Mouse (Mus musculus): ENCODE data around the gene Zfp981.
"Not testable (repeated sequence)": the region's sequence is repeated elsewhere in the genome, so short reads cannot be mapped to it uniquely, and the experiment has no call there.

The Zfp981 gene

DNA sequence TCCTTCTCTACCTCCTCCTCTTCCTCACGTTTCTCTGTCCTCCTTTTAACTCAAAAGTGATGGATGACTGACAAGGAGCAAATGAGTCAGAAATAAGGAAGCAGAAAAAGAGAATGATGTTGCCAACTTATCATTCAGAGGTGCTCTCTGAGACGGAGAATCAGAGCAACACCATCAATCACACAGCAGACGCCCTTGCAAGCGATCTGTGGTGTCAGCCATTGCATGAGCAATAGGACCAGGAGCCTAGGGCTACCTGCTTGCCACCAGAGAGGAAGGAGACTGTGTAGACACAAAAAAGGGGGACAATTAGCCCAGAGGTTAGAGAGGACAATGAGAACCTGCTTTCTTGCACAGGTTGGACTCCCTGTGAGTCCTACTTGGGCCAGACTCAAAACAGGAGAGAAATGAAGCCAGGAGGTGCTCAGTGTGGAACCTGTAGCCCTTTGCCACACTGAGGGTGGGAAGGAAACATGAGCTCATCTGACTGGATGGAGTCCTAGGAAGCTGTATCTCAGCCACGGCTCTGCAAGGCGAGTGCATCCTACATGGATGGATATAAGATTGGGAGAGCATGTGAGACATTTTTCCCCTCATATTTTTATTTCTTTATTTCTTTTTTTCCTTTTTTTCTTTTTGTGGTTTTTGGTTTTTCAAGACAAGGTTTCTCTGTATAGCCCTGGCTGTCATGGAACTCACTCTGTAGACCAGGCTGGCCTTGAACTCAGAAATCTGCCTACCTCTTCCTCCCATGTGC, 16.5 kb upstream of the Zfp981 start:
- not testable (repeated sequence) for DNase-seq (ENCODE audit: low read depth, low spot score)

DNA sequence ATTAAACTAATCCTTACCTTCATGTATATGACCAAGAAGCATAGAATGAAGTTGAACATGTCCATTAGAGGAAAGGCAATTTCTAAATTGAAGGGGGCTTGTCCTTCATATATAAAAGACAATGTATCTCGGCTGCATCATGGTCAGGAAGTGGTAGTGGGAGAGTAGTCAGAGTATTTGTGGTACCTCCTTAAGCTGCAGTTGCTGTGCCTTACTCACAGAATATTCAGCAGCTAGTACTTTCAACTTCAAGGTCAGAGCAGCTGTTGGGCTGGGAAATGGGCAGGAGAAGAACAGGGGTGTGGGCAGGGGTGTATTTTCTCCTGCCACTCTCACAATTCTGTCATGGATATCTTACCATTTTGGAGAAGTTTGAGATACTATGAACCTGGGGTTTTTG, 15.1 kb upstream of the Zfp981 start:
- DNase-seq (ENCODE audit: low read depth, low spot score): not testable (repeated sequence)

DNA sequence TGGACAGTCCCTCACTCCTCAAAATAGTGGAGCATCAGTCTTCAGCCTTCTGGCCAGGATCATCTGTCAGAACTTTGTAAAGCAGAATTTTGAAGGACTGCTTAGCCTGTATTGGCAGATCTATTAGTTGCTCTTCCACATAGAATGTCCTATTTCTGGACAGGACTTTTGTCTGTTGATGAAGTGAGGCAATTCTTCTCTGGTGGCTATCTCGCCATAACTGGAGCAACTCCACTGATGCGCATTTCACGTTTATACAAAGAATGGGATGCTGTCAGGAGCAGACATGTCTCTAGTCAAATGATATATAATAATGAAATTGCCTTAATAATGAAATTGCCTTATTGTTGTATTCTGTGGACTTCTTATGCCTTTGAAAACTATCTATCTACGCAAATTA, 12.6 kb upstream of the Zfp981 start:
- not testable (repeated sequence) for DNase-seq (ENCODE audit: low read depth, low spot score)

DNA sequence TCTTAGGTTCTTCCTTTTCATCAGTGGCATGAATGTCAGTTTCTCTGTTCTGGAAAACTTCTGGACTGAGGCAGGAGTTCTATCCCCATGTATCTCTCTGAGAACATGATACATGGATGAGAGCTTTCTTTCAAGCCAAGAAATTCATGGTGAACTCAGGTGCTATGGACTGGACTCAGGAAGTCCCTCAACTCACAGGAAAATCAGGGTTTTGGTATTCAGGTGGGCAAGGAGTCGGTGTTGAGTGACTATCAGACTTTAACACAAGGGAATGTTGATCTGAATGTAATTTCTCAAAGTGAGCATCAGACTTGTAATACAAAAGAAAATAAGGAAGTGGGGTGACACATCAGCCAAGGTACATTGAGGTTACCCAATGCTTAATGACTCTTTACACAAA, 9.8 kb upstream of the Zfp981 start:
- DNase-seq (ENCODE audit: low read depth, low spot score): not testable (repeated sequence)

DNA sequence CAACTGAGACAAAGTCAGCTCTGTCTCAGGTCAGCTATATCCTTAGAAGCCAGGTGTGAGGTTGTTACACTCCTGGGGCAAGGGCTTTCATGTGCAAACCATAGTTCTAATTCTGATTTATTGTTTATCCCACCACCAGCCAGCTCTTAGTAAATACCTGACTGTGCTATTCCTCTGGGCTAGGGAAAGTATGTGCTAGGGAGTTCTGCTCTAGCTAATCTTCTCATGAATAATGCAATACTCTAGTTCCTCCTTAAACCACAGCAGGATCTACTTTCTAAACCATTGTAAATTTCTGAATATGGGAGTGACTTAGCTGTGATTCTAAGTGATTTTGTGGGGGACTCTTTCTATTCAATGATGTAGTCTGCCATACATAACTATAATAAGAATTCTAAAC, 9.4 kb upstream of the Zfp981 start:
- DNase-seq (ENCODE audit: low read depth, low spot score): no peak

DNA sequence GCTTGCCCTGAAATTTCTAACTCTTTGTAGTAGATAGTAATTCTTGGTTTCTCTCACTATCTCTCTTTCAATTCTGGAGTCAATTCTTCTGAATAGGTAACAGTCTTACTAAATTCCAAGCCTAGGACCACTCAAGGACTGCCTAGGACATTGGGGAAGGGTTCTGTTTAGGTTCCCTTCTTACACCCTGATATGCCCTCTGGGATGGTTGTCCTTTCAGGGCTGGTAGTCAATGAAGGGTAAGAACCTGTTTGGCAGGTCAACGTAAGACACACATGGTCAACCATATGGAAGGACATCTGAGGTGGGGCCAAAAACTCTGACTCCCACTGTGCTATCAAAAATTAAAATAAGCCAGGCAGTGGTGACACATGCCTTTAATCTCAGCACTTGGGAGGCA, 9.0 kb upstream of the Zfp981 start:
- DNase-seq (ENCODE audit: low read depth, low spot score): no peak

DNA sequence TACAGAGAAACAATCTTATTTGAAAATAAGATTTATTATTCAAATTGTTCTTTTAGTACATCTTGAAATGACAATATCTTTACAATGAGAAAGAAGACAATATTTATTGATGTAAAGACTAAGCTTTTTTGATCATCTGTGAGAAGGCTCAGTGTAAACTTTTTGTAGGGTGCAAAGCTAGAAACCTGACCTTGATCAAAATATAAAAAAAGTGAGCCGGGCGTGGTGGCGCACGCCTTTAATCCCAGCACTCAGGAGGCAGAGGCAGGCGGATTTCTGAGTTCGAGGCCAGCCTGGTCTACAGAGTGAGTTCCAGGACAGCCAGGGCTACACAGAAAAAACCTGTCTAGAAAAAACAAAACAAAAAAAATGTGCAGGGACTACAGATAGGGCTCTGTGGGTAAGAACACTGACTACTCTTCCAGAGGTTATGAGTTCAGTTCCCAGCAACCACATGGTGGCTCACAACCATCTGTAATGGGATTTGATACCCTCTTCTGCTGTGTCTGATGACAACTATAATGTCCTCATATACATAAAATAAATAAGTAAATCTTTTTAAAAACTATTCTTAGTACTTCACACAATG, 8.4 kb upstream of the Zfp981 start:
- not testable (repeated sequence) for DNase-seq (ENCODE audit: low read depth, low spot score)

DNA sequence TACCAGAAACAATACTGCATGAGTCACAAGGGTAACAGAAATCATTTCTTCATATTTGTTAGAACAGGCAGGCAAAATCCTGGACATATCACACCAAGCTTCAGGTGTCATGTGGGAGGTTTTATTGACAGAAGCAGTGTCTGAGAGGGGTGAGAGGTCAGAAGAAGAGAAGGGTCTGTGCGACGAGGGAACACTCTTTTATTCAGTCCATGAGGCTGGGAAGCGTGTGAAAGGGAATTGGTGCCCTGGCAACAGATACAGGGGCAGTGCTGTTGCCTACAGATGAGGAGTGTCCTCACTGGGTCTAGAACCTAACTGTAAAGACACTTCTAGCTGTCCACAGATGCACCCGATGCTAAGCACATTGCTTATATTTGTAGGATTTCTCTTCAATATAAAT, 6.8 kb upstream of the Zfp981 start:
- no peak for DNase-seq (ENCODE audit: low read depth, low spot score)

DNA sequence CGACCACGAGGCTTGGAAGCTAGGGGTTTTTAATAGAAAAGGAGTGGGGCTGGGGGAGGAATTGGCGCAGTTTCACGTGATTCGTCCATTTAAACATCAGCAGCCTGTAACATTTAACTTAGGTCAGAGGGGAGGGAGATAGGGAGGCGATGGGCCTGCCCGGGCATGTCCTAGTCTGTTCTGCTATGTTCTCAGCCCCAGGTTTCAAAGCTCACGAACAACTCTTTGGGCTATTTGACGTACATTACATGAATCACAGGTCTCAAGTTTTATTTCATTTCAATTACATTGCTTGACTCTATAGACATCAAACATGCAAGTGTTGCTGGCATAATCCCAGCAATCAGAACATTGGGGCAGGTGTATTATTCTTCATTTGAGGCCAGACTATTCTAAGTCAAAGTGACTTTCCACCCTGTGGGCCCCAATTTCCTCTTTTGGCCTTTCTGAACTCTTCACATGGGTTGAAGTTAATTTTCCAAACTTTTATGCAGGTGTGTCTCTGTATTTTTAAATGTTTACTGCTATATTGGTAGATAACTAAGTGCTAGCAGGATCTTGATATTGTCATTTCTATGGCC, 4.0 kb upstream of the Zfp981 start:
- DNase-seq (ENCODE audit: low read depth, low spot score): not testable (repeated sequence)

DNA sequence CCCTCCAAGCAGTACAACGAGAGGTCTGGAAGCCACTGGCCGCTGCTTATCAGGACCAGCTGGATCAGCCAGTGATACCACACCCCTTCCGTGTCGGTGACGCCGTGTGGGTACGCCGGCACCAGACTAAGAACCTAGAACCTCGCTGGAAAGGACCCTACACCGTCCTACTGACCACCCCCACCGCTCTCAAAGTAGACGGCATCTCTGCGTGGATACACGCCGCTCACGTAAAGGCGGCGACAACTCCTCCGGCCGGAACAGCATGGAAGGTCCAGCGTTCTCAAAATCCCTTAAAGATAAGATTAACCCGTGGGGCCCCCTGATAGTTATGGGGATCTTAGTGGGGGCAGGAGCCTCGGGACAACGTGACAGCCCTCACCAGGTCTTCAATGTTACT, 7.2 kb downstream of the Zfp981 start:
- not testable (repeated sequence) for DNase-seq (ENCODE audit: low read depth, low spot score)

DNA sequence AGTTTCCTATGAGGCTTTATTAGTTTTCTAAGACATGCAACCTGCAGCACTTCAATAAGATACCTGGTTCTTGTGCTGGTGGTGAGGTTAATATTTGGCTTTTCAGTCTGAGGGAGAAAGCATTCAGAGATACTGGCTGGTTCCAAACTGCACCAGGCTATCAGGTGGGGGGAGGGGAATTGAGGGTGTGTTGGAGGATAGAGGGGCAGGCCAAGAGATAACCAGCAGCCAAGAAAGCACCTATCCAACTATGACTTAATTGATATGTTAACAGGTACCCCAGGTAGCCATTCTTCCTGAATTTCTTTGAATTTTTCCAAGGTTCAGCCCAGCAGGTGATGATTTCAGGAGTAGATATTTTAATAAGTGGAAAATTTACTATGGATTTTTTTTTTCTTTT, 10.0 kb downstream of the Zfp981 start:
- not testable (repeated sequence) for DNase-seq (ENCODE audit: low read depth, low spot score)

DNA sequence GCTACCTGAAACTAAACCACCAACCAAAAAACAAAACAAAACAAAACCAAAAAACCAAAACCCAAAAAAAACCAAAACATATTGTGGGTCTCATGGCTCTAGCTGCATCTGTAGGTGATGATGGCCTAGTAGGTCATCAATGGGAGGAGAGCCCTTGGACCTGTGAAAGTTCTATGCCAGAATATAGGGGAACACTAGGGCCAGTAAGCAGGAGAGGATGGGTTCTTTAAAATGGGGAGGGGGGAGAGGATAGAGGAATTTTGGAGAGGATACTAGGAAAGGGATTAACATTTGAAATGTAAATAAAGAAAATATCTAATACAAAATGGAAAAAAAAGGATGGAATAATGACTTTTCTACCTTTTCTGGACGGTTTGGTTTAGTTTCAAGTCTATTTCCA, 14.6 kb downstream of the Zfp981 start:
- no peak for DNase-seq (ENCODE audit: low read depth, low spot score)

DNA sequence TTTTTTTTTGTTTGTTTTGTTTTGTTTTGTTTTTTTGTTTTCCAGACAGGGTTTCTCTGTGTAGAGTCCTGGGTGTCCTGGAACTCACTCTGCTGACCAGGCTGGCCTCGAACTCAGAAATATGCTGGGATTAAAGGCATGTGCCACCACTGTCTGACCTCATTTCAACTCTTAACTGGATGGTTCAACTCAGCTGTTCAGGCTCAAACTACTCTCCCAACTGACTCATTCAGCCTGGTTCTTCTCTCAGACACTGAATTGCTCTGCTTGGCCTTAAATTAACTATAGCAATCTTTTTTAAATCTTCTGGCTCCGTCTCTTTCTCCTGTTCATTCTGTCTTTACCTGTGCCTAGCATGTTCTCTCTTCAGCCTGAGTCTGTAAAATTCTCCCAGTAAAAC, 15.3 kb downstream of the Zfp981 start:
- DNase-seq (ENCODE audit: low read depth, low spot score): not testable (repeated sequence)

DNA sequence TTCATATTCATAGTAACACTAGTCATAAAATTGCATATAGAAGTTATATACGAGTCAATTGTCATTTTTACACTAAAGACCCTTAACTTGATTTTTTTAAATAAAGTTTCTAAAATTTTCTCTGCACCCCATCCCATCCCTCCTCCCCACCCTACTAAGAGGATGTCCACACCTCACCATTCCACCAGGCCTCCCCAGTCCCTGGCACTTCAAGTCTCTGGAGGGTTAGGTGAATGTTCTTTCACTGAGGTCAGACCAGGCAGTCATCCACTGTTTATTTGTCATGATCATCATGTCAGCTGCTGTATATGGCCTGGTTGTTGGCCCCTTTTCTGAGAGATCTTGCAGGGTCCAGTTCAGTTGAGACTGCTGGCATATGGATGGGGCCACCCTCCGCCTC, 18.9 kb downstream of the Zfp981 start:
- DNase-seq (ENCODE audit: low read depth, low spot score): no peak

DNA sequence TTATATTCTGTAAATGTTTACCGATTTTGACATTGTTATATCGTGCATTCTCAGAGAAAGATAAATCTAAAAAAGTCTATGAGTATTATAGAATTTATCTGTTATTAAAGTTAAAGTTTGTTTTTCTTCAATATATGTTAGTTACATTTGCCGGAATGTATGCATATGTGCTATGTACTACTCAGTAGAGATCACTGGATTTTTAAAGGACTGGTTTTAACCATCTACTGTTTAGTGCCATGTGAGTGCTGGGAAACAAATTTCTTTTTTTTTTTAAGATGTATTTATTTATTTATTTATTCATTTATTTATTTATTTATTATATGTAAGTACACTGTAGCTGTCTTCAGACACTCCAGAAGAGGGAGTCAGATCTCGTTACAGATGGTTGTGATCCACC, 32.7 kb downstream of the Zfp981 start:
- DNase-seq (ENCODE audit: low read depth, low spot score): no peak

DNA sequence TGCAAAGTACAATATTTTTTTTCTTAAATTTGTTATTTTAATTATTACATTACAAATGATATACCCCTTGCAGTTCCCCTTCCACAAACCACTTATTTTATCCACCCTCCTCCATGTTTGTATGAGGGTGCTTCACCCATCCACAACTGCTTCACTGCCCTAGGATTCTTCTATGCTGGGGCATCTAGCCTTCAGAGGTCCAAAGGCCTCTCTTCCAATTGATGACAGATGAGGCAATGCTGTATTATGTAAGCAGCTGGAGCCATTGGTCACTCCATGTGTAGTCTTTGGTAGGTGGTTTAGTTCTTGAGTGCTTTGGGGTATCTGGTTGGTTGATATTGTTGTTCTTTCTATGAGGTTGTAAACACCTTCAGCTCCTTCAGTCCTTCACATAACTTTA, 34.1 kb downstream of the Zfp981 start:
- DNase-seq (ENCODE audit: low read depth, low spot score): no peak

DNA sequence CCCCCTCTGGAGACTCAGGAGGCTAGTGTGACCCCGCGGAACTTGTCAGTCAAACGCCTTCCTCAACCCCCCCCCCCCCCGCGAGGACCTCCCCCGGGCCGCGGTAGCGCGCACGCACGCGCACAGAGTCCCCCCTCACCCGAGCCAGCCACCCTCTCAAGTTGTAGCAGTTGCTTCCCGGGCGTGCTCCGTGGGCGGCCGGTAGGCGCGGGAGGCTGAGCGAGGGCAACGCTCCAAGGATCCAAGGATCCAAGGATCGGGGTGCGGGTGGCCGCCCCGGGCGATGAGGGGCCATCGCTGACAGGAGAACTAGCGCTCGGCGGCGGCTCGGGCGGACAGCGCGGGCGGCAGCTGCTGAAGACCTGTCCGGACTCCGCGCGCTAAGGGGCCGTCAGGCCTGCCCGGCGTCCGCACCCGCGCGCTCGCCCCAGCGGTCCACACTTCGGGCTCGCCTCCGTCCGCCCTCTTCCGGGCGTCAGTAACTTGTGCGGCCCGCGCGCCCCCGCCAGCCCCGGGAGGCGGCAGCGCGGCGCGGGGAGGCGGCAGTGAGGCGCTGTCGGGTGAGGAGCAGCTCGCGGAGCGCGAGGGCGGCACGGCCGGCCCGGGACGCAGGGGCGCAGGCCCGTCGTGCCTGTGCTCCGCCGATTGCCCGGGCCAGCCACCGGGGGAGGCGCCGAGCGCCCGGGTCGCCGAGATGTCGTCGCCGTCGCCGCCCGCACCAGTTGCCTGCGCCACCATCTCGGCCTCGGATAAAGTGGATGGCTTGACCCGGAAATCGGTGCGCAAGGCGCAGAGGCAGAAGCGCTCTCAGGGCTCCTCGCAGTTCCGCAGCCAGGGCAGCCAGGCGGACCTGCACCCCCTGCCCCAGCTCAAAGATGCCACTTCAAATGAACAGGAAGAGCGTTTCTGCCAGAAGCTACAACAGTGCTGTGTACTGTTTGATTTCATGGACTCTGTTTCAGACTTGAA, 78.4 kb downstream of the Zfp981 start:
- not testable (repeated sequence) for DNase-seq (ENCODE audit: low read depth, low spot score)

All from forelimb bud, embryonic 11.5 days (tissue).